32 mouse cellular contexts compared by ENCODE assay signal in the genomic region with DNA sequence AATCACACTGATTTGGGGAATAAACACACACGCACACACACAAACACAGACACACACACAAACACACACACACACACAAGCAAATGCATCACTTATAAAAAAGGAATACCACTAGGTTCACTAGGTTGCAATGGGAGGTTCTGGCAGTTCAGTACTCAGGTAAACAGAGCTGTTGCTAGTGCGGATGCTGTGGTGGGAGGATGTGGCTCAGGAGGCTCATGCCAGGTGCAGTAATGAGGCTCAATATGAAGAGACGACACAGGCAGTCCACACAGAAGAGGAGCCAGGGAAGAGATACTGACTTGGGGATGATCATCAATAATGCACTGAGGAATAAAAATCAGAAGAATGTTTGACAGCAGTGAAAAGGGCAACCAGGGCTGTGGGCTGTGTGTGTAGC.
A peak's percentile ranks its signal among the peaks of the same experiment; 100 is the strongest.
DNase-seq lines count a peak whose midpoint lies in the region; ATAC-seq lines count a peak whose summit lies in the region.
"Had no signal": no experiment of that assay in that cellular context is flagged by ENCODE, and none has a peak within 500 bp of the region (broad histone marks: within the 10 kb centered on the region; RNA-seq: fewer than 3 reads in every experiment).

No protein-coding gene starts in this region.

- no peaks in the 10 kb centered on the region for H3K27me3 ChIP-seq in heart, embryonic 14.5 days (ENCODE audit: control insufficient read depth, insufficient read depth, low read length)
- H3K27me3 ChIP-seq: CH12.LX; embryonic facial prominence, embryonic 12.5 days; forebrain, embryonic 15.5 days; kidney, embryonic 15.5 days; limb, embryonic 13.5 days; liver, embryonic 12.5 days; midbrain, embryonic 12.5 days; neural tube, embryonic 13.5 days had no signal

- H3K4me3 ChIP-seq in heart, embryonic 14.5 days (ENCODE audit: control insufficient read depth in 1 of 2, insufficient read depth in 1 of 2, low read depth in 1 of 2, low read length in 2 of 2) = no peak overlapping the region
- H3K4me3 ChIP-seq: embryonic facial prominence, embryonic 12.5 days; forebrain, embryonic 10.5 days; forebrain, embryonic 15.5 days; heart, embryonic 10.5 days; kidney, embryonic 15.5 days; layer of hippocampus, adult 2 months; left cerebral cortex, adult 2 months; limb, embryonic 13.5 days; liver, embryonic 12.5 days; midbrain, embryonic 12.5 days; neural tube, embryonic 13.5 days had no signal

- ATAC-seq in heart, embryonic 14.5 days (ENCODE audit: insufficient number of reproducible peaks, insufficient read depth, low FRiP score, low read depth) = no peak
- ATAC-seq: forebrain, embryonic 15.5 days; liver, embryonic 12.5 days; liver, postnatal 0 days had no signal

- H3K4me2 ChIP-seq in heart, embryonic 14.5 days (ENCODE audit: low read length) = no peak overlapping the region
- H3K4me2 ChIP-seq: embryonic facial prominence, embryonic 12.5 days; forebrain, embryonic 15.5 days; hindbrain, embryonic 14.5 days; kidney, embryonic 15.5 days; limb, embryonic 13.5 days; liver, embryonic 12.5 days; midbrain, embryonic 12.5 days; neural tube, embryonic 13.5 days had no signal

- peak overlapping the region; percentile 27 to 30; a peak in 1 of 4 replicates for H3K27ac ChIP-seq in heart, embryonic 14.5 days (replicated peaks in 1 of 2; ENCODE audit: control insufficient read depth in 1 of 2, insufficient read depth in 1 of 2, low read depth in 2 of 2, low read length in 2 of 2)
- H3K27ac ChIP-seq: embryonic facial prominence, embryonic 12.5 days; forebrain, embryonic 10.5 days; forebrain, embryonic 15.5 days; hindbrain, embryonic 14.5 days; kidney, embryonic 15.5 days; layer of hippocampus, adult 2 months; left cerebral cortex, adult 2 months; limb, embryonic 13.5 days; liver, embryonic 12.5 days; midbrain, embryonic 12.5 days; neural tube, embryonic 13.5 days had no signal

- H3K4me1 ChIP-seq in heart, embryonic 14.5 days (ENCODE audit: control insufficient read depth in 2 of 2, insufficient read depth in 2 of 2, low read length in 2 of 2) = peaks cover 9 to 27% of the 10 kb centered on the region in 2 experiments
- H3K4me1 ChIP-seq: liver, embryonic 12.5 days; midbrain, embryonic 12.5 days had no signal

- H3K36me3 ChIP-seq in heart, embryonic 14.5 days (ENCODE audit: control insufficient read depth, insufficient read depth, low read length) = peaks cover 20% of the 10 kb centered on the region
- H3K36me3 ChIP-seq: embryonic facial prominence, embryonic 12.5 days; forebrain, embryonic 15.5 days; kidney, embryonic 15.5 days; liver, embryonic 12.5 days had no signal

- DNase-seq in heart, adult 18-20 months = no peak
- DNase-seq in retina, adult 2 months (ENCODE audit: low read depth, low spot score) = peak; percentile 23
- DNase-seq in retina, embryonic 14.5 days (ENCODE audit: low spot score) = no peak
- peak; percentile 7 for DNase-seq in T-cell, adult 2 months (ENCODE audit: low spot score)
- peak; percentile 21 for DNase-seq in thymus, postnatal 25 days
- no peak for DNase-seq in cerebellum, adult 8-10 months
- DNase-seq: adrenal gland, postnatal 10 days; cerebellum, adult 9-10 months; cerebellum, postnatal 36 days; embryo, embryonic 11 days; gastrocnemius, postnatal 10 days; kidney, adult 18-20 months; kidney, postnatal 36 days; liver, postnatal 0 days; lung, postnatal 36 days; retina, postnatal 1 day; right cerebral cortex, postnatal 25 days; spleen, adult 18-20 months had no signal

- no peak overlapping the region for H3K9ac ChIP-seq in heart, embryonic 14.5 days (ENCODE audit: low read length)
- H3K9ac ChIP-seq: embryonic facial prominence, embryonic 12.5 days; forebrain, embryonic 15.5 days; hindbrain, embryonic 14.5 days; kidney, embryonic 15.5 days; limb, embryonic 13.5 days; liver, embryonic 12.5 days; liver, postnatal 0 days; midbrain, embryonic 12.5 days; neural tube, embryonic 13.5 days had no signal

- 84% methylated on average over 3 of the region's 3 CpGs for WGBS in heart, embryonic 14.5 days

- no peaks in the 10 kb centered on the region for H3K9me3 ChIP-seq in heart, embryonic 14.5 days (ENCODE audit: control insufficient read depth, low read length)
- H3K9me3 ChIP-seq: embryonic facial prominence, embryonic 12.5 days; forebrain, embryonic 10.5 days; forebrain, embryonic 15.5 days; heart, embryonic 10.5 days; kidney, embryonic 15.5 days; limb, embryonic 13.5 days; liver, embryonic 12.5 days; midbrain, embryonic 12.5 days; neural tube, embryonic 13.5 days had no signal

Comparison
In these comparisons a context has a peak if more than half of its experiments do, and no peak if none do; other contexts are left out.
1. DNase-seq: peak in retina, adult 2 months (single experiment), T-cell, adult 2 months (single experiment) and thymus, postnatal 25 days (single experiment); none in heart, adult 18-20 months (0 of 2), retina, embryonic 14.5 days (single experiment) and cerebellum, adult 8-10 months (single experiment).